Mouse (Mus musculus): Measurements from ENCODE around the gene Foxs1.

Gene Foxs1

GRCm38 (mm10) chr2:152902658-152903057 lies 30.4 kb downstream of the Foxs1 start:
- DNase-seq: no peak

GRCm38 (mm10) chr2:152901296-152901695 lies 31.7 kb downstream of the Foxs1 start:
- no peak for DNase-seq

GRCm38 (mm10) chr2:152899011-152899410 lies 34.0 kb downstream of the Foxs1 start:
- no peak for DNase-seq

GRCm38 (mm10) chr2:152896926-152897325 lies 36.1 kb downstream of the Foxs1 start:
- DNase-seq: no peak

GRCm38 (mm10) chr2:152895834-152896233 lies 37.2 kb downstream of the Foxs1 start:
- DNase-seq: peak; percentile 29

GRCm38 (mm10) chr2:152888774-152889173 lies 44.2 kb downstream of the Foxs1 start:
- no peak for DNase-seq

GRCm38 (mm10) chr2:152887230-152887629 lies 45.8 kb downstream of the Foxs1 start:
- no peak for DNase-seq

GRCm38 (mm10) chr2:152884101-152884645 lies 48.8 kb downstream of the Foxs1 start:
- no peak for DNase-seq
